Mouse (Mus musculus) gastrocnemius, postnatal 25 days (tissue): ENCODE measurements around the gene Grhl1. TPM values are rescaled to one million over a fixed set of nuclear protein-coding genes. Genes with fewer than 3 reads are reported as not detected.
"Not testable (repeated sequence)": the region's sequence is repeated elsewhere in the genome, so short reads cannot be mapped to it uniquely, and the experiment has no call there.

ENCODE experiments used
- DNase-seq: peaks from one replicate; pipeline ENCODE4 v3.0.0; 2022
- total RNA-seq, 2 experiments: library from RNA; stranded (reverse); gene quantifications; 1 replicate in 1 of 2; 2 replicates in 1 of 2; pipeline ENCODE4 v1.2.3; 2021

The Grhl1 gene
- total RNA-seq, 2 experiments from 2014 or later: 0.15 to 0.29 TPM

DNA sequence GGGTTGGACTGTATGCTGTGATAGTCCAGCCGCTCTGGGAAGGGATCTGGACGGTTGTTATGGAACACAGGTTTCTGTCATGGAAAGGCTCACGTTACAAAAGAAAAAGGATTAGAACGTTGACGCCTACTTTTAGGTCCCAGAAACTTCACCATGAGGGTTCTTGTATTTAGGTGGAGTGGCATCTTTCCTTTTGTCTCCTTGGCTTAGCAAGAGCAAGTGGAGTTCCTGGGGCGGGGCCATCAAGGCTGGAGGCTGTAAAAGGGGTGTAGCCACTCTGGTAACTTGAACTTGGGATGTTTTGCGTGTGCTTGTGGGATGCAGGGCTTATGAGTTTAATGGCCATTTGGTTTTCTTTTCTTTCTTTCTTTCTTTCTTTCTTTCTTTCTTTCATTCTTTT, 18.3 kb downstream of the Grhl1 start:
- no peak for DNase-seq

DNA sequence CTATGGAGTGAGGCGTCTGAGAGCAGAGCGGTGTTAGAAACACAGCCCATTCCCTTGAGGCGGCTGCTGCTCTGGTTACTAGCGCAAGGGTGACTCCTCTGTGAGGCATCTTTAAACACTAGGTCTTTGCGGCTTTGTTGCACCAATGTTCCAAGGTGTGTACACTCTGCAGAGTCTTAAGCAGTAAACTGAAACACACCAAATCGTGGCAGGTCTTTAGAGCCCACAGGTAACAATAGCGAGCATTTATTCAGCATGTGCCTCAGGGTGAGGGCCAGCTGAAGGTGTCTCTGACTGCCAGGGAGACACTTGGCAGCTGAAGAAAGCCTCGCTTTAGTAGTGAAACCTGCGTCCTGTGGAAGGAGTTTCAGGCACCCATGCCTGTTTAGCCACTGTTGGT, 20.0 kb downstream of the Grhl1 start:
- DNase-seq: no peak

DNA sequence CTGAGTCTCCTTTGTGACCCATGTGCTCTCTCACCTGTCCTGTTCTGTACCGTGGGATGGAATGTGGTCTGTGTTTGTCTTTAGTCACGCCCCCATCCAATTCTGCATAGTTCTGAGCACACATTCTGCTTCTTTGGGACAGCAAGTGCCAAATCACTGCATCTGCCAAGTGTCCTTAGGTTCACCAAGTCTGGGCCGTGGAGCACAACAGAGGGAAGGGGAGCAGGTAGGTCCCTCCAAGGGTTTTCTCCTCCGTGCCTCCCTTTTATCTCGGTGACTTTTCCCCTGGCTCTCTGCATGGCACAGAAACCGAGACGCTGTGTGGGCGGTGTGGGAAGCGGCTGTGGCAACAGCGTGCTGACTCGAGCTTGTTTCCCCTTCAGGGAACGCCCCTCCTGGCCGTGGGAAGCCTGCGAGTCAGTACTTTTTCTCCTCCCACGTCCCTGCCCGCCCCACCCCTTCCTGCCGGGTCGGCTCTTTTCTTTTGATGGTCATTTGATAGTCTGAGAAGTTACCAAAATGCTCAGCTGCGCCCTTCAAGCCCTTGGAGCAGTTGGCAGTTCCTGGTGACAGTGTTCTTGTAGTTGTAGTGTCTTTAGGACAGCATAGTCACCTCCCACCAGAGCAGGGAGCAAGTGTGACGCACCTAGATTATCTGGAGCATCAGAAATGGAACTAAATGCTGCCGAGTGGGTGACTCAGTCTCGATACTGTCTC, 21.0 kb downstream of the Grhl1 start:
- peak; percentile 75 for DNase-seq

DNA sequence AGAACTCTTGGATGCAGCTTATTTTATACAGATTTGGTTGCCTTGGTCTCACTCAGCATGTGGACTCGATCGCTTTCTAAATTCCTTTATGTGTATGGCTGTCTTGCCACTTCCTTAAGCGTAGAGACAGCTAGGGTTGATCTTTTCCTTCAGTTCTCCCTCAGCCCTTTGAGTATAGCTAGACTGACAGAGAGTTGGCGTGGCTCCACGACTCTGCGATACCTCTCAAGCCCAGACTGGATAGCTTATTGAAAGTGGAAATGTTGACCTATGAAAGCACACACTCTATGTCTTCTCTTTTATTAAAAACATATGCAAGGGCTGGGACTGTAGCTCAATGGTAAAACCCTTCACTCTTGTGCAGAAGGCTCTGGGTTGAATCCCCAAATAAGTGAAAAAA, 25.3 kb downstream of the Grhl1 start:
- no peak for DNase-seq

DNA sequence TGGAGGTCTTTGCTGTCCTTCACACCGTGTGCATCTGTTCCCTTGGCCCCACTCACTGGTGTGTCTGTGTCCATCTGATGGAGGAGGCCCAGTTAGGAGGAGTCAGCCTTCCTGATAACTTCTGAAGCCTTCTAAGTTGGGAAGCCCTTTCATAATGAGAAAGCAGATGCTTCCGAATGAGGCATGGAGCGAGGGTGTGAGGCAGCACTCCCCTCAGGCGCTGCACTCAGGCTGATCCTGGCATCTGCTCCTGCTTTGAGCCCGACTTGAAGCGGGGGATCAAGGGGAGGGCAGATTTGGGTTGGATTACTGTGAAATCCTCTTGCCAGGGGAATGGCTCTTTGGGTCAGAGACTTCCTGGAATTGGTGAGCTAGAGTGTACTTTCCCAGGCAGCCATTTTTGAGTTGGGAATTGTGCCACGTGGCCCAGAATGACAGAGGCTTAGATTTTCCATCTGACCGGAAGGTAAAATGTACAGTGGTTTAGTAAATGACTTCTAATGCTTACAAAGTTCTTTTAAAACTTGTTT, 27.3 kb downstream of the Grhl1 start:
- no peak for DNase-seq

DNA sequence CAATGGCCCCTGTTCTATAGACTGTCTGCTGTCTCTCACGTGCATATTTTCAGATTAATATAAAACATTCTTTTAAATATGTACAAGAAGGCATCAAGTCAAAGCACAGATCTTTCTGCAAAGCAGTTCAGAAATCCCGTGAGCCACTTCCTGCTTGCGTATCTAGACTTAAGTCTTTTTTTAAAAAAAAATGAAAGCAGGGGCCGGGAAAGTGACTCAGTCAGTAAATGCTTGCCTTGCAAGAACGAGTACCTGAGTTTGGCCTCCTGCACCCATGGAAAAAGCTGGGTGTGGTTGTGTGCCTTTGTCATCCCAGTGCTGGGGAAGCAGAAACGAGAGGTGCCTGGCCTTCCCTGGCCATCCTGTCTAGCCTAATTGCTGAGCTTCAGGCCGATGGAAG, 28.0 kb downstream of the Grhl1 start:
- DNase-seq: no peak

DNA sequence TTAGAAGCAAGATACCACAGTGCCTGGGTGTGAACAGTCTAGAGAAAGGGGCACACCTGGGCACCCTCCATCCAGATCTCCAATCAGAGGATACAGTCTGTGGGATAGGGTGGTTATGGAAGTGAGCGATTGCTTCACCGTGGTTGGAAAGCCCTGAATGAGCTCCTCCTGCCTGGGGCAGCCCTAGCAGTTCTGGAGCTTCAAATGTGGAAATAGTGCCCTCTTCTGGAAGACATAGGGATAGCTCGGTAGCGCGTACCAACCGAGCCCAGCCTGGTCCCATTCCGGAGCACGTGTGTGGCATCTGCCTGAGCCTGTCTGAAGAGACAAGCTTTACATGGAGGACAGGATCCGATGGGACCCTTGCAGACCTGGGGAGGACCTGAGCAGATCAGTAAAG, 28.7 kb downstream of the Grhl1 start:
- peak; percentile 68 for DNase-seq

DNA sequence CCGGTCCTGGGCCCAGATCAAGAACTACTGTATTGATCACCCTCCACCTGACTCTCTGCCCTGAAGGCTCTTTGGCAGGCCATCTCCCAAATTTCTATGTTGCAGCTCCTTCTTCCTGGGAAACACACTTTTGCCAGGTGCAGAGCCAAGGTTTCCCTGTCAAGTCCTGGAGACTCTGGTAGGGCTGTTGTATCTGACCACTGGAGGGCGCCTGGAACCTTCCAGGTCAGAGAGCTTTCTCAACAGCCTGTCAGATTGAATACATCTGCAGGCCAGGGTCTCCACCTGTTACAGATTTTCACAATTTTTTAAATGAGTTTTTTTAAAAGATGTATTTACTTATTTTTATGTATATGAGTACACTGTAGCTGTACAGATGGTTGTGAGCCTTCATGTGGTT, 31.2 kb downstream of the Grhl1 start:
- peak; percentile 29 for DNase-seq

DNA sequence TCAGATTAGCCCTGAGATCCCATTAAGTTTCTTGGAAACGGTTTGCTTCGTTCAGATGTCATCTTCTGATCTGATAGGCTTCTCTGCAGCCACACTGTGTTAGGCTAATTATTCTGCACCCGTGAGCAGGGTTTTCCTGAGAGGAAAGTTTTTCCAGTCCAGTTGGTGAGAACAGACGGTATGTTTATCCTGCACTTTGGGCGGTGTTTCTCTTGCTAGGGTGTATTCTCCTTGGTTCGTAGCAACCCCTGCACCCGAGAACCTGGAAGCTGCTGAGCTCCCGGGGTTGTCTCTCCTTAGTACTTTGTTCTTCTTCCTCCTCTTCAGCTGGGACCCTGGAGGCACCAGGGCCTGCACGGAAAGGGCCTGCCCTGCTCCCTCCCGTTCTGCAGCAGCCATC, 34.1 kb downstream of the Grhl1 start:
- DNase-seq: no peak

DNA sequence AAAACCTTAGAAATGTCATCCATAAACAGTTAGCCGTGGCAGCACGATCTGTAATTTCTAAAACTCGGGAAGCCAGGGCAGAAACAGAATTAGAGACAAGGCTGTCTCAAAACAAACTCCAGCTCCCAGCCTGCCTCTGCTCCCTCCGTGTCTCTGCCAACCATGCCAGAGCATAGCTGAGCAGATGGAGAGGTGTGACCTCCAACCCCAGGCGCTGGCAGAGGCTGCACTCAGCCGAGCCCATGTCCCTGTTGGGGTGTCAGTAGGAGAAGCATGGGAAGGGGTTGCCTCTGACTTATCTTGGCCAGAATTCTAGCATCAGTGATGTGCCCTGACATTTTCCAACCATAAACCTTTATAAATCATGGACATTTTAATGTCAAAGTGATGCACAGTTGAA, 40.5 kb downstream of the Grhl1 start:
- DNase-seq: no peak

DNA sequence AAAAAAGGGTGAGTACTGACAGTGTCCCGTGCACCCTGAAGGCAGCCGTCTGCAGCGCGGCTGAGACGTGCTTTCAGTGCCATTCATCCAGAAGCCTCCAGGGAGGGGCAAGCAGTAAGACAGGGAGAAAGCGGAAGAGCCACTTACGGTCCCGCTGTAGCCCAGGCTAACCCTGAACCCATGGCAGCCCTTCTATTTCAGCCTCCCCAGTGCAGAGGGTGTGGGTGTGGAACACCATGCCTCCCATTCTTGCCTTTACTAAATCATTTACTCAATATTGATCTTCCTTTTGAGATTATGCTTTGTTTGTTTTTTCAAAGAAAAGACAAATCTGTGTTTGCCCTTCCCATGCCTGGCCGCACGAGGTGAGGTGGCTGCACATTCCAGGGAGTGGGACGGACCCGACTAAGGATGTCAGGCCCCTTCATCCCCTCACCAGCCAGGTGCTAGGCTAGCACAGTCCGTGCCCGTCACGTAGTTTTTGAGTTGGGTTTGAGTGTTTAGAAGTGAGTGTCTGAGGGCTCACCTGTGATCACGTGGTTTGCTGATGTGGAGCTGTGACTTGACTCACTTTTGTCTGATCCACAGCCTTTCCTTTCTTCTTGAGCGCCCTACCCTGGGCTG, 42.5 kb downstream of the Grhl1 start:
- DNase-seq: no peak

DNA sequence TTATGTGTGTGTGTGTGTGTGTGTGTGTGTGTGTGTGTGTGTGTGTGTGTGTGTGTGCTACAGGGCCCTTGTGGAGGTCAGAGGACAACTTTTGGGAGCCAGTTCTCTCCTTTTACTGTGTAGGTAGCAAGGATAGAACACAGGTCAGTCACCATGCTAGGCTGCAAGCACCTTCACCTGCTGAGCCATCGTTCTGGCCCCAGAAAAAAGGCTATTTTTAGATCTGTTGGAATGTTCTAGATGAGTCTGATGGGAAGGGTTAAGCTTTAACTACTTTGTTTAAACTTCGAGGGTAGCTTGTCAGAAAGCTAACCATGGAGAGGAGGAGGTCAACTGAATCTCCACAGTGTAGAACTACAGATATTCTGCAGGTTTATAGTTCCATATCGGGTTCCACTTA, 43.1 kb downstream of the Grhl1 start:
- no peak for DNase-seq

DNA sequence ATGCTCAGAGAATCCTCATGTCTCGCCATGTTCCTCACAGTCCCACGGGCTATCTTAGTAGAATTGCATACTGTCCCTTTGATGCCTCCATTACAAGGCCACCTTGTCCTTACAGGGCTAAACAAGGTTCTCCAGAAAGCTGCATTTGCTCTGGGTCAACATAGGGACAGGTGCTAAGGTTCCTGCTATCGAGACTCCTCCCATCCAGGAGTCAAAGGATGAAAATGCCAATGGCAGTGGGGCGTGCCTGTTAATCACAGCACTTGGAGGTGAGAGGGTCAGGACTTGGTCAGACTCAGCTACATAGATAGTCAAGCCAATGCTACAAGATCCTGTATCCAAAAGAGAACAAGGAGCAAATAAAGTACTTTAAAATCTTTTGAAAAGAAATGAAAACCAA, 47.4 kb downstream of the Grhl1 start:
- DNase-seq: no peak

DNA sequence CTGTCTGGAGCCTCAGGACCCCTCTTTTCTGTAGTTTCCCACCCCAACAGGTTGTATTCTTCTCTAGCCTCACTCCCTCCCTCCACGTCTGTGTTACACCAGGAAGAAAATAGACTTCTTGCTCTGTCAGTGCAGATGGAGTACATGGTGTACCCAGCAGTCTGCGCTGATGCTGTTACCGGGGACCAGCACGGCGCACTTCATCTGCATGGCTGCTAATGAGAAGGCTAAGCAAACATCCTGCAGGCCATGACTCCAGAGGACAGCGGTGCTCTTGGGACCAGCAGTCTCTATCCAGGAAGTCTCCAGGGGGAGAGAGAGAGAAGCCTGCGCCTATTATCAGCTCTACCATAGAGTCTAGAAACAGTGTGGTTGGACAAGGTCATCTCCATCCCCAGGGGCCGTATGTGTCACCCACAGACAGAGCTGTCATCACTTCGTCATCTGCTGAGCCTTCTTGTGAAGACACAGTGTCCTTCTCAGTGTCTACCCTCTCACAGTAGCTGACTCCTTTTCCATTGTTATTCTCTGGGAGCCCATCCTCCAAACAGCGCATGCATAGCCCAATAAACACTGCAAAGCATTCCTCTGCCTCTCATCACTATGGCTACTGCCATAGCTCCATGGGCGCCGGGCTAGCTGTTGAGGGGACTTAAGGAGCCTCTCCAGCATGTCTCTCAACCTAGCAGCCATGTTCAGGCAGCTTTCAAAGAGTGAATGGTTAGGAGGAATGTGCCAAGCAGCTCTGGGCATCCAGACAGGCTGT, 51.6 kb downstream of the Grhl1 start:
- no peak for DNase-seq

DNA sequence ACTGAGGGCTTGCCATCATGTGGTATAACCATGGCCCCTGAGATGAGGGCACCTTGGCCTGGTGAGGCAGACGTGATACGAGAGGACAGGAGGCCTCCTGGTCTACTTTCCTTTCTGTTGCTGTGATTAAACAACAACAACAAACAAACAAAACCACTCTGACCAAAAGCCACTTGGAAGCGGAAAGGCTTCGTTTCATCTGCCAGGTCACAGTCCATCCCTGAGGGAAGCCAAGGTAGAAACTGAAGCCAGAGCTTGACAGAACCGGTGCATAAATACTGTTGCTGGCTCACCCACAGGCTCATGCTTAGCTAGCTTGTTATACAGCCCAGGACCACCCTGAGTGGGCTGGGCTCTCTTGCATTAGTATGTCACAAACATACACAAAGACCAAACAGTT, 54.3 kb downstream of the Grhl1 start:
- DNase-seq: no peak

DNA sequence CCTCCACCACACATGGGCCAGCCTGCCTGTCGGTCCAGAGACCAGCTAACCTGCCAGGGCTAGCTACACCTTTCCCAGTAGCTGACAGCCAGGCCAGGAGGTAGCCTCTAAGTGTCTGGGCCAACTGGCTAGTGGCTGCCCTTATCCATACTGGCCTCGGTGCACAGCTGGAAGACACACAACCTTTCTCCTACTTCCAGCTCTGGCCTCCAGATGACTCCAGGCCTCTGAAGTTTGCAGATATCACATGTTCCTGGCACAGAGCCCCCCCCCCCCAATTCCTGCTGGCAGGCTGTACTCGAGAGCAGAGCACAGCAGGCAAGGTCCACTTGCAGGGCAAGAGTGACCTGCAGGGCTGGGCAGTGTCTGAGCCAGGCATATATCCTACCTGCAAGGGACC, 55.1 kb downstream of the Grhl1 start:
- DNase-seq: peak; percentile 25

DNA sequence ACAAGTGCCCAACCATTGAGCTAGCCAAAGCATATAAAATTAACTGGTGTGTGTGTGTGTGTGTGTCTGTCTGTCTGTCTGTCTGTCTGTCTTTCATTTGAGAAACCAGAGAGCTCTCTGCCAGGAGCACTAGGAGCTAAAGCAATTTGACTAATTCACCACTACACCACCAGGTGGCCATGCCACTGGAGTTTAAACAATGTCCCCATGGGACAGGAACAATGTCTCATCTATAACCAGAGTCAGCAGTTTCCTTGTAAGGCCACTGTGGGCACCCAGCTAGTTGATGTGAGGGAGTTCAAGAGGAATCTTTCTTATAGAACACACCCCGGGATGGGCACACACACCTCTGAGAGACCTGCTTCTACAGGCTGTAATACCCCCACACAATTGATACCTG, 58.1 kb downstream of the Grhl1 start:
- no peak for DNase-seq

DNA sequence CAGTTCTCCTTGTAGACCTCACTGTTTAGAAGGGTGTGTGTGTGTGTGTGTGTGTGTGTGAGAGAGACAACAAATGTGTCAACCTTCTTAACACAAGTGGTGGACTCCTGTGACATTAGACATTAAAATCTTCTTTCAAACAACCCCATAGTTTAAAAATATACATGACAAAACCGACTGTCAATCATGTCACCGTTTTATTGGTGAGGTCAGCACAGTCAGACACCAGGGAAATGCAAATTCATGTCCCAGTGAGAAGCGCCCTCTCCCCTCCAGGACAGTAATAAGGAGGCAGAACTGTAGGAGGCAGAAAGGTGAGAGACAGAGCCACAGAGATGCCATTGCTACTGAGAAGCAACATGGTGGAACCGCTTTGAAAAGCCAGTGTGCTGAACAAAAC, 60.3 kb downstream of the Grhl1 start:
- DNase-seq: no peak

DNA sequence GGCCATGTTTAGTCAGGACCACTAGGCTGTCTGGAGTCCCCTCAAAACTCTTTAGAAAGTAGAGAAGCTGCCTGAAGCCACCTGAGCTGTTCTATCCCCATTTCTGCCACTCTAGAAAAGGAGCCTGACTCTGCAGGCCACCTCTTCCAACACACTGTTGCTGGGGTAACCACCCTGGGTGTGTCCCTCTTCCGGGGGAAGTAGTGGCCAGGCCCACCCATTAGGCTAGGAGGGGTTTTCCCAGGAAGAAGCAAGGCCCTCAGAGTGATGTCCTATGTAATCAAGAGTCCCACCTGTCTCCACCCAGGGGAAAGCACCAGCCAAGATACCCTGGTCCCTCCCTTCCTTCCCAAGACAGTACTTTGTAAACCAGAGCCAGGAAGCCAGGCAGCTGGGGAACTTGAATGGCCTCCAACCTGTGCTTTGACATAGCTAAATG, 61.7 kb downstream of the Grhl1 start:
- peak; percentile 42 for DNase-seq

DNA sequence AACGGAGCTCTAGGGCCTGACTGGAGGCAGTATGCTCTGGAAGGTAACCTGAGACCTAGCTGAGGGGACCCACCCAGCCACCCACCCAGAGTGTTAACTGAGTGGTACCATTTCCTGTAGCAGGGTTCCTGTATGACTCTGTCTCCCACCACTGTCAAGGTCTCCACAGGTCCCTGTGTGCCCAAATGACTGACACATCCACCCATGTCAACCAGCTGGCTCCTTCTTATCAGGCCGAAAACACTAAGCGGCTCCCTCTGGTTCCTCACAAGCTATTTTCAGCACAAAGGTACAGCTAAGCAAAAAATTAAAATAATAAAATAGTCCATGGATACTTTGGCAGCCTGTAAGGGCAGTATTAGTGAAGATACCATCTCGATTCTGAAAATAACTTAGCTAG, 62.1 kb downstream of the Grhl1 start:
- DNase-seq: no peak

DNA sequence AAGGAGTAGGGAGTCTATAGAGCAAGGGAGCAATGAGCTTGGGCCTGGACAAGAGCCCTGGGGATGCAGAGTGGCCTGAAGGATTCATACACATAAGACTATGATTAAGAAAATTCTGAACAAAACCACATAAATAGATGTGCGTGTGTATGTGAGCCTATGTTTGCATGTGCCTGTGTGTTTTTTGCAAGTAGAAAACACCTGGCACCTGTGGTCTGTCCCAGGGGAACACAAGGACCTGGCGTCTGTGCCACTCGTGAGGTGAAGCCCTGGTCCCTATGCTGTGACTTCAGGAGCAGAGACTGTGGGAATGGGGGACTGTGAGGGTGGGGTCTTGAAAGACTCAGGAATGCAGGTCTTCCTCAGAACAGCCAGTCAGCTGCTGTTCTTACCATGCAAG, 62.6 kb downstream of the Grhl1 start:
- DNase-seq: no peak

DNA sequence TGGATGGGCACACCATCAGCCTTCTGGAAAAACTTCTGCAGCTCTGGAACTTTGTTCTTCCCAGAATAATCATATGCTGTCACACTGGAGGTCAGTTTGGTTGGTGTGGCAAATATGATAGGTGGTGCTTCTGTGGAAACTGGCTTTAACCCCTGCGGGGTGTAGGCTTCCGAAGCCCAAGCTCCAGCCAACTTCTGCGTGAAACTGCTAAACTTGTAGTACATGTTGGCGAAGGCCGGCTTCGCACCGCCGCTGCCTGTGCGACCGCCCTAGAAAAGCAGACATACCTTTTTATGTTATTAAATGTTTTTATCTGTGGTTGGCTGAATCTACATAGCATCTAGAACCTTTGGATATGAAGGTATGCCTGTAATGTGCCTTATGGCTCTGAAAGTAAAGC, 66.7 kb downstream of the Grhl1 start:
- DNase-seq: not testable (repeated sequence)

DNA sequence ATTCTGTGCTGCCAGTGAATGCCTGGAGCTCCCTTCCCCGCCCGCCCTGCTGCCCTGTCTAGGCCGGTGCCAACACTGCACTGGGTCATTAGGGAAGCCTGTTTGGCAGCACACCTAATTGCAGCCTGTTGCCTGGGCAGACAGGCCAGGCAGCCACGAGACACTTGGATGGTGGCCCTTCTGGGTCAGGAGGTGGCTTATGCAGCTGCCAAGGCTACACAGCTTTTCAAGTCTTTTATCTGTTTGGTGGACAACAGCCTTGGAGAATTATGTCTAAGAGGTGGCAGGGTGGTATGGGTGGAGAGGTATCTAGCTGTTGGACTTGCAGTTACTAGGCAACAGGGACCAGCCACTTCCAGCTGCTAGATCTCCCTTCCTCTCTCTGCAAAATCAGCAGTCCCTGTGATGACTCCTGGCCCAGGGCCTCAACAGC, 70.3 kb downstream of the Grhl1 start:
- DNase-seq: peak; percentile 50
